Mouse (Mus musculus) liver, adult 2 months (tissue): ENCODE results near the gene Ssbp4.

Experiments
- CTCF ChIP-seq: fragments of 200-500 bp; IDR thresholded peaks from 2 replicates; pipeline ENCODE4 v1.5.1; 2011; ENCODE audit warnings: low read depth, low read length, control low read depth
- POLR2A ChIP-seq: fragments of 200-500 bp; IDR thresholded peaks from 2 replicates; pipeline ENCODE4 v1.6.1; 2011; ENCODE audit warnings: low read length, control low read depth; ENCODE audit not compliant: insufficient read depth; ENCODE audit errors: extremely low read depth

DNA sequence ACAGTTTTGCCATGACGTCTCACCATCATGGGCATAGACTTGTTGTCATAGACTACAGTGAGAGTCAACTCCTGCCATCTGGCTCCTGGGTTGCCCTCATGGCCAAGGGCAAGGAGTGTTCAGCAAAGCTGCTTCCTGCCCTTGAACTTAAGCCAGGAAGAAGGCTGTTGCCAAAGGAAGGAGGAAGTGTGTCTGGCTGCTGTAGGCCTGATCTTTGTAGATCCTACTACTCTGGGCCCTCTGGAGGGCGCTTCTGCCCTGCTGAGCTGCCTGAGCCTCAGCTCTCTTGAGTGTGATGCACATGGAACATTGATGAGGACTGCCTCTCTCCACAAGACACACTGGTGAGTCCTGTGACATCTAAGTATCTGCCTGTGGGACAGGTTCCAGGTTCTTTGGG lies 48.6 kb downstream of the Ssbp4 start:
- TF ChIP-seq POLR2A (no peak), CTCF (peak; percentile 73)
